Comparison of ENCODE assay signal across 8 mouse cellular contexts in the genomic region with DNA sequence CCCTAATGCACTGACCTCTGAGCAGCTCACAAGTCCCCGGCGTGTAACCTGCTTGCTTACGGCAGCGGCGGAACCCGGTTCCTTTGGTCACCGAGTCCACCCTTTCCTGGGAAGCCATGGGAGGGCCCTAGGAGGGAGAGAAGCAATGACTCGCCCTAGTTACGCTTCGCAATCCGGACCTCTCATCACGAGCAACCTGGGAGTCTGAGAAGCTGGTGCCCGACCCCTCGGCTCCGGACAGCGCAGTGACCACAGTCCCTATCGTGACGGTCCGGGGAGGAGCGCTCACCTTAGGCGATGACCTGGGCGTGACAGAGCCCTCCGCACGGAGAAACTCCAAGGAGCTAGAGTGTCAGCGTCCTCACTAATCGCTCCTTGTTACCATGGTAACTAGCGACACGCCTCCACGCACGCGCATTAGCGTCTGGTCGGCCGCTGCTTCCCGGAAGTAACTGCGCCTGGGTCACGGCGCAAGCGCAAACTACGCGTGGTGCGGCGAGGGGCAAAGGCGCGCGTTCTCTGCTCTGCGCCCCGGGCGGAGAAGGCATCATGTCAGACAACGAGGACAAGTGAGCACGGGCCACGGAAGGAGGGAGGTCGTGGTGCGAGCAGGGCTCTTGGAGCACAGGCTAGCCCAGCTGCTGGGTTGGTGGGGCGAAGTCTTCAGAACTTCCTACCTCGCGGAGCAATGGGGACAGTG. TPM values are rescaled to one million over a fixed set of nuclear protein-coding genes. Genes with fewer than 3 reads are reported as not detected.
DNase-seq lines count a peak whose midpoint lies in the region; ATAC-seq and TF ChIP-seq lines count a peak whose summit lies in the region.

Gene Polr2f, plus strand, starts transcription at position 144 of the 700 bp plus-strand sequence.
Gene 1700088E04Rik, minus strand, starts transcription at position 388 of the 700 bp plus-strand sequence.

- H3K4me2 ChIP-seq in forebrain, embryonic 16.5 days (ENCODE audit: low read length): peak within 1 kb of the TSS; percentile 89
- peak within 1 kb of the TSS; percentile 85 for H3K4me2 ChIP-seq in lung, embryonic 14.5 days

- peak within 1 kb of the TSS; percentile 83 for H3K9ac ChIP-seq in forebrain, embryonic 16.5 days (replicated peaks; ENCODE audit: low read depth, low read length)
- peak within 1 kb of the TSS; percentile 79 for H3K9ac ChIP-seq in lung, embryonic 14.5 days

- peak; percentile 67 for ATAC-seq in G1E (ENCODE audit: extremely low read depth, insufficient number of reproducible peaks, low FRiP score, poor library complexity, severe bottlenecking)
- ATAC-seq in forebrain, embryonic 16.5 days: peak; percentile 95
- ATAC-seq in lung, embryonic 14.5 days (ENCODE audit: insufficient read depth): peak; percentile 87

- TF ChIP-seq CTCF in G1E (IDR thresholded peaks at IDR 0.05; ENCODE audit: low read depth, low read length): no peak
- no peak for TF ChIP-seq CTCF in layer of hippocampus, adult 2 months (conservative IDR thresholded peaks at IDR 0.05)
- TF ChIP-seq CTCF in lung, embryonic 14.5 days (IDR thresholded peaks at IDR 0.05; ENCODE audit: low read depth): no peak
- TF ChIP-seq CTCF in olfactory bulb, adult 2 months (IDR thresholded peaks at IDR 0.05; ENCODE audit: insufficient read depth, low read depth, low read length): no peak
- TF ChIP-seq CTCF in thymus, adult 2 months (IDR thresholded peaks at IDR 0.05; ENCODE audit: borderline replicate concordance, control insufficient read depth, extremely low read depth, insufficient read depth, low read length, poor library complexity): 0 out of 2 replicates have a peak, but pooled peaks have one; percentile 34

- no peak within 1 kb of the TSS for H3K27ac ChIP-seq in forebrain, embryonic 16.5 days (ENCODE audit: low read length)
- peak within 1 kb of the TSS; percentile 73 for H3K27ac ChIP-seq in layer of hippocampus, adult 2 months
- H3K27ac ChIP-seq in lung, embryonic 14.5 days (ENCODE audit: low read depth): no peak within 1 kb of the TSS
- H3K27ac ChIP-seq in olfactory bulb, adult 2 months (ENCODE audit: insufficient read depth, low read depth, low read length): no peak within 1 kb of the TSS
- H3K27ac ChIP-seq in thymus, adult 2 months (ENCODE audit: control insufficient read depth, insufficient read depth, low read length): no peak within 1 kb of the TSS

- DNase-seq in G1E (ENCODE audit: low spot score): peak; percentile 89
- DNase-seq in cerebellum, adult 18-20 months: peak; percentile 93 to 95
- peak; percentile 95 to 96 for DNase-seq in heart, postnatal 36 days
- DNase-seq in layer of hippocampus, adult 2 months (ENCODE audit: low spot score in 2 of 2): peak; percentile 94 to 96
- DNase-seq in lung, embryonic 14.5 days: peak; percentile 99
- DNase-seq in thymus, adult 2 months: peak; percentile 95

- H3K4me3 ChIP-seq in G1E (ENCODE audit: low read depth, low read length): peak within 1 kb of the TSS; percentile 90
- peak within 1 kb of the TSS; percentile 95 for H3K4me3 ChIP-seq in forebrain, embryonic 16.5 days (replicated peaks; ENCODE audit: low read length)
- peak within 1 kb of the TSS; percentile 86 for H3K4me3 ChIP-seq in layer of hippocampus, adult 2 months
- H3K4me3 ChIP-seq in lung, embryonic 14.5 days (ENCODE audit: low read depth, low read length): peak within 1 kb of the TSS; percentile 90
- H3K4me3 ChIP-seq in olfactory bulb, adult 2 months (ENCODE audit: insufficient read depth, low read depth, low read length): peak within 1 kb of the TSS; percentile 69
- H3K4me3 ChIP-seq in thymus, adult 2 months (ENCODE audit: control insufficient read depth, insufficient read depth, low read length): peak within 1 kb of the TSS; percentile 71

- intact Hi-C loops in heart, postnatal 36 days (cut with DNase I): no loop called here

- peaks cover 33% of the 10 kb centered on the region for H3K36me3 ChIP-seq in G1E (replicated peaks)
- peaks cover 3% of the 10 kb centered on the region; the same call in 1 of the 2 replicates for H3K36me3 ChIP-seq in forebrain, embryonic 16.5 days (ENCODE audit: control insufficient read depth, insufficient read depth)
- H3K36me3 ChIP-seq in lung, embryonic 14.5 days (ENCODE audit: insufficient read depth): peaks cover 19% of the 10 kb centered on the region
- H3K36me3 ChIP-seq in thymus, adult 2 months (ENCODE audit: control insufficient read depth, insufficient read depth, low read length): no peaks in the 10 kb centered on the region

- TF ChIP-seq POLR2A in olfactory bulb, adult 2 months (IDR thresholded peaks at IDR 0.05; ENCODE audit: insufficient read depth, low read depth, low read length): peak; percentile 91
- TF ChIP-seq POLR2A in thymus, adult 2 months (IDR thresholded peaks at IDR 0.05; ENCODE audit: control insufficient read depth, extremely low read depth, insufficient read depth, low read length, poor library complexity): peak; percentile 82

- H3K27me3 ChIP-seq in G1E (ENCODE audit: insufficient read depth, low read length): peaks cover 13% of the 10 kb centered on the region
- no peaks in the 10 kb centered on the region for H3K27me3 ChIP-seq in forebrain, embryonic 16.5 days (replicated peaks; ENCODE audit: control insufficient read depth, insufficient read depth, low read length)
- no peaks in the 10 kb centered on the region for H3K27me3 ChIP-seq in lung, embryonic 14.5 days (ENCODE audit: insufficient read depth, low read length)
- H3K27me3 ChIP-seq in thymus, adult 2 months (ENCODE audit: control insufficient read depth, insufficient read depth, low read length): no peaks in the 10 kb centered on the region

- H3K4me1 ChIP-seq in G1E (ENCODE audit: insufficient read depth, low read depth, low read length): peaks cover 38% of the 10 kb centered on the region
- H3K4me1 ChIP-seq in forebrain, embryonic 16.5 days (replicated peaks; ENCODE audit: control insufficient read depth, insufficient read depth, low read length): peaks cover 22% of the 10 kb centered on the region
- no peaks in the 10 kb centered on the region for H3K4me1 ChIP-seq in lung, embryonic 14.5 days (ENCODE audit: insufficient read depth)
- peaks cover 6% of the 10 kb centered on the region; the same call in 1 of the 2 replicates for H3K4me1 ChIP-seq in olfactory bulb, adult 2 months (ENCODE audit: control insufficient read depth, insufficient read depth, low read length)
- peaks cover 4% of the 10 kb centered on the region for H3K4me1 ChIP-seq in thymus, adult 2 months (replicated peaks; ENCODE audit: control insufficient read depth, insufficient read depth, low read length)

- WGBS in forebrain, embryonic 16.5 days: under 1% methylated on average over 57 of the region's 57 CpGs
- under 1% methylated on average over 57 of the region's 57 CpGs for WGBS in lung, embryonic 14.5 days
- under 1% methylated on average over 57 of the region's 57 CpGs for WGBS in olfactory bulb, adult 2 months
- WGBS in thymus, adult 2 months: under 1% methylated on average over 57 of the region's 57 CpGs

- H3K9me3 ChIP-seq in G1E (replicated peaks): no peaks in the 10 kb centered on the region
- no peaks in the 10 kb centered on the region for H3K9me3 ChIP-seq in forebrain, embryonic 16.5 days (ENCODE audit: control insufficient read depth, low read length)
- no peaks in the 10 kb centered on the region for H3K9me3 ChIP-seq in lung, embryonic 14.5 days (ENCODE audit: low read depth, low read length)

RNA-seq across cellular contexts. Expression of gene Polr2f, which starts in this region (rescaled TPM):
- total RNA-seq in G1E (2014; fragmentation: Nextera tagmentation): 143 and 147 TPM in 2 replicates
- total RNA-seq in G1E (2017): 97.0 and 109 TPM in 2 replicates
- polyA plus RNA-seq in G1E (2012): 210 and 266 TPM in 2 replicates
- polyA plus RNA-seq in forebrain, embryonic 16.5 days (2015; fragmentation: Nextera tagmentation; extraction: Ambion mirVana): 253 and 256 TPM in 2 replicates
- 100 to 1,000 TPM; 132 to 146 TPM for total RNA-seq in heart, postnatal 36 days (2021)
- total RNA-seq in layer of hippocampus, adult 2 months (2021): 100 to 1,000 TPM in 1 of 2 experiments, 10 to 100 TPM in 1; 97.9 to 103 TPM
- polyA plus RNA-seq in lung, embryonic 14.5 days (2014; fragmentation: Nextera tagmentation; extraction: Ambion mirVana): 315 and 325 TPM in 2 replicates
- polyA plus RNA-seq in olfactory bulb, adult 2 months (2012; ENCODE audit: insufficient read depth, insufficient read length, low replicate concordance, missing spikeins): not detected in 2 replicates
- polyA plus RNA-seq in thymus, adult 2 months (2012; rRNA removed): 37.3 and 38.0 TPM in 2 replicates

RNA-seq across cellular contexts. Expression of gene 1700088E04Rik, which starts in this region (rescaled TPM):
- 1.4 and 2.8 TPM in 2 replicates for total RNA-seq in G1E (2014; fragmentation: Nextera tagmentation)
- total RNA-seq in G1E (2017): 1.6 and 2.2 TPM in 2 replicates
- 0.46 and 0.50 TPM in 2 replicates for polyA plus RNA-seq in G1E (2012)
- polyA plus RNA-seq in forebrain, embryonic 16.5 days (2015; fragmentation: Nextera tagmentation; extraction: Ambion mirVana): 11.7 and 13.1 TPM in 2 replicates
- total RNA-seq in heart, postnatal 36 days (2021): 1 to 10 TPM; 1.3 to 2.8 TPM
- 10 to 100 TPM in 1 of 2 experiments, 1 to 10 TPM in 1; 8.8 to 10.3 TPM for total RNA-seq in layer of hippocampus, adult 2 months (2021)
- 6.0 and 7.1 TPM in 2 replicates for polyA plus RNA-seq in lung, embryonic 14.5 days (2014; fragmentation: Nextera tagmentation; extraction: Ambion mirVana)
- not detected in 2 replicates for polyA plus RNA-seq in olfactory bulb, adult 2 months (2012; ENCODE audit: insufficient read depth, insufficient read length, low replicate concordance, missing spikeins)
- polyA plus RNA-seq in thymus, adult 2 months (2012; rRNA removed): 1.3 and 1.8 TPM in 2 replicates

Comparison
In these comparisons a context has a peak if more than half of its experiments do, and no peak if none do; other contexts are left out.
1. RNA of gene Polr2f (polyA plus RNA-seq): 315 to 325 TPM in lung, embryonic 14.5 days, 210 to 266 TPM in G1E, 253 to 256 TPM in forebrain, embryonic 16.5 days and 37.3 to 38.0 TPM in thymus, adult 2 months; not detected in olfactory bulb, adult 2 months; every median in the first group is over 10 times any median in the second.
2. Peak in every context shown above with its lines, with median percentiles within 50 percentile points of each other: ATAC-seq, DNase-seq and H3K4me3 ChIP-seq.